Mouse (Mus musculus): ENCODE data around the gene Gm6217. TPM values are rescaled to one million over a fixed set of nuclear protein-coding genes. Genes with fewer than 3 reads are reported as not detected.

Gene Gm6217
- not detected in 4 replicates for total RNA-seq (2023; ENCODE audit: inconsistent age)

GRCm38 (mm10) chr1:82931326-82931725, at the start of gene Gm6217:
Gene Gm6217 (minus strand): TSS chr1:82931399.

DNA sequence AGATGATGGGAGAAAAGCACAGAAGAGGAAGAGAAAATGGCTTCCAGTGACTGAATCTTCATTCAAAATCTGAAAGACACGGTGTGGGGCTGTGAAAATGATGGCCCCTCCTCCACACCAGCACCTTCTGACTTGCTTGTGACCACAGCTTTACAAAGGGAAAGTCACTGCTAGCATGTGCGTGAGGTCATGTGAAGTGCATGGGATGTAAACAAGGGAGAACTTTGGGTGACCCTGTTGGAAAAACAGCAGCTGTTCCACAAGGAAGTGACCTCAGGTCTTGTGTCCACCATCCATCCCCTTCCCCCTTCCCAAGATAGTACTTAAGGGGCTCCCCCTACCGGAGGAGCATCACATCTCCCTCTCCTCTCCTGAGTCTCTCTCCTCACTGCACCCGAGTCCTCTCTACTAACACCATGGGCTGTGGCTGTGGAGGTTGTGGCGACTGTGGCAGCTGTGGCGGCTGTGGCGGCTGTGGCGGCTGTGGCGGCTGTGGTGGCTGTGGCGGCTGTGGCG, 28.7 kb upstream of the Gm6217 start, which contains the start of gene Gm47955:
Gm47955 (plus strand) TSS at position 417 of the 516 bp plus-strand sequence.

GRCm38 (mm10) chr1:82955913-82956312, 24.7 kb upstream of the Gm6217 start, which contains the start of gene Gm7544:
Gene Gm7544 (minus strand): TSS chr1:82956013.

GRCm38 (mm10) chr1:82943295-82943694, 12.1 kb upstream of the Gm6217 start, which contains the start of gene A030003K21Rik:
Gene A030003K21Rik (minus strand): TSS chr1:82943388.

DNA sequence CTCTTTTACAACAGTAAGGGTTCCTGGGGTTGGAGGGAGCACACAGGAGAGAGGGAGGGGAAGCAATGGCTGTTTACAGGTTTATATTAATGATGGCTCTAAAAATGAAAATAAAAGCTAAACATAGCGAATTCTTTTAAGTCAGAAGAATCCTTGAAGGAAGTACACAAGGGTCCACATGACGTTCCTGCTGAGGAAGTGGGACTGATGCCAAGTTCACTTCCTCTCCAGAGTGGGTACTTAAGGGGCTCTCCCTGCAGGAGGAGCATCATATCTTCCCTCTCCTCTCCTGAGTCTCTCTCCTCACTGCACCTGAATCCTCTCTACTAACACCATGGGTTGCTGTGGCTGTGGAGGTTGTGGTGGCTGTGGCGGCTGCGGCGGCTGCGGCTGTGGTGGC, 6.5 kb downstream of the Gm6217 start, which contains the start of gene A030014E15Rik:
A030014E15Rik (plus strand) TSS at position 268 of the 400 bp plus-strand sequence.

DNA sequence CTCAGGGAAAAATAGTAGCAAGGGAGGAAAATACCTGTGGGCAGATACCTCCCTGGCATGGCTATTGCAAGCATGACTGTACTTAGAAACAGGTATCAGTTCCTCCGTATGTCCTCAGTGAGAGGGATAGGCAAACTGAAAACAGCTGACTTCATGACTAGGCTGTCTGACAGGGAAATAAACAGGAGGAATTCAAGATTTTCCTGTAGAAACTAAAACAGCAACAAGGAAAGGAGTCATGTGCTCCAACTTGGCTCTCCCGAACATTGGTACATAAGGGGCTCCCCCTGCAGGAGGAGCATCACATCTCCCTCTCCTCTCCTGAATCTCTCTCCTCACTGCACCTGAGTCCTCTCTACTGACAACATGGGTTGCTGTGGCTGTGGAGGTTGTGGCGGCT, 18.2 kb downstream of the Gm6217 start, which contains the start of gene A030005L19Rik:
A030005L19Rik (plus strand) TSS at position 301 of the 400 bp plus-strand sequence.

Other genes starting within 250 kb of the Gm6217 start
- gene Mff, start 206.5 kb downstream of the Gm6217 start, total RNA-seq (2023; ENCODE audit: inconsistent age), result 90.3 to 120 TPM (median 113 TPM) in 4 replicates
- gene Tm4sf20, start 162.9 kb downstream of the Gm6217 start, total RNA-seq (2023; ENCODE audit: inconsistent age), result not detected in 4 replicates
- not detected in 4 replicates for gene Gm47791, start 160.2 kb downstream of the Gm6217 start, total RNA-seq (2023; ENCODE audit: inconsistent age)
- 55.5 to 56.8 TPM (median 56.2 TPM) in 4 replicates for gene Agfg1, start 91.9 kb downstream of the Gm6217 start, total RNA-seq (2023; ENCODE audit: inconsistent age)
- gene A030005L19Rik, start 18.1 kb downstream of the Gm6217 start, total RNA-seq (2023; ENCODE audit: inconsistent age), result 1.6 to 2.7 TPM (median 1.8 TPM) in 3 of 4 replicates, not detected in the other
- not detected in 4 replicates for gene A030014E15Rik, start 6.5 kb downstream of the Gm6217 start, total RNA-seq (2023; ENCODE audit: inconsistent age)
- not detected in 4 replicates for gene A030003K21Rik, start 12.0 kb upstream of the Gm6217 start, total RNA-seq (2023; ENCODE audit: inconsistent age)
- not detected in 4 replicates for gene Gm7544, start 24.6 kb upstream of the Gm6217 start, total RNA-seq (2023; ENCODE audit: inconsistent age)
- not detected in 4 replicates for gene Gm47955, start 28.9 kb upstream of the Gm6217 start, total RNA-seq (2023; ENCODE audit: inconsistent age)
- gene Gm47959, start 69.1 kb upstream of the Gm6217 start, total RNA-seq (2023; ENCODE audit: inconsistent age), result not detected in 4 replicates
- not detected in 4 replicates for gene Slc19a3, start 107.0 kb upstream of the Gm6217 start, total RNA-seq (2023; ENCODE audit: inconsistent age)
- gene Krtap28-10, start 111.1 kb upstream of the Gm6217 start, total RNA-seq (2023; ENCODE audit: inconsistent age), result not detected in 4 replicates
- not detected in 4 replicates for gene Gm47969, start 113.5 kb upstream of the Gm6217 start, total RNA-seq (2023; ENCODE audit: inconsistent age)
- gene A030005K14Rik, start 128.0 kb upstream of the Gm6217 start, total RNA-seq (2023; ENCODE audit: inconsistent age), result not detected in 4 replicates
- not detected in 4 replicates for gene Krtap28-13, start 129.5 kb upstream of the Gm6217 start, total RNA-seq (2023; ENCODE audit: inconsistent age)
- gene Ccl20, start 185.4 kb upstream of the Gm6217 start, total RNA-seq (2023; ENCODE audit: inconsistent age), result not detected in 4 replicates
- gene Daw1, start 228.4 kb upstream of the Gm6217 start, total RNA-seq (2023; ENCODE audit: inconsistent age), result not detected in 4 replicates

Data from B cell, adult (primary cell).